Mouse (Mus musculus) gastrocnemius, postnatal 36 days (tissue): ENCODE data around the gene Knop1. TPM values are rescaled to one million over a fixed set of nuclear protein-coding genes. Genes with fewer than 3 reads are reported as not detected.

Source experiments
- DNase-seq, 2 experiments: peaks; one replicate each; pipeline ENCODE4 v3.0.0; 2022
- intact Hi-C: fragments of 180-260 bp; cut with DNase I; formaldehyde crosslinking; loops from one replicate; pipeline ENCODE4 v1.15.1; 2025
- long read RNA-seq, 2 experiments: library from polyadenylated mRNA; stranded (forward); transcript quantifications; one replicate each; pipeline ENCODE4 v2.0.0; 2021
- total RNA-seq, 2 experiments: library from RNA; stranded (reverse); gene quantifications; 2 replicates each; pipeline ENCODE4 v1.2.3; 2021

The Knop1 gene
- 10 to 100 TPM; 22.2 to 27.1 TPM for total RNA-seq
- long read RNA-seq, experiment 1, full-length matches to known transcripts: 25 of 35 reads
- long read RNA-seq, experiment 1, partial matches to known transcripts: 4 of 35 reads
- long read RNA-seq, experiment 1, other reads (novel, unspliced or antisense): 6 of 35 reads
- long read RNA-seq, experiment 2, full-length matches to known transcripts: 28 of 41 reads
- long read RNA-seq, experiment 2, partial matches to known transcripts: 5 of 41 reads
- long read RNA-seq, experiment 2, other reads (novel, unspliced or antisense): 8 of 41 reads

GRCm38 (mm10) chr7:118855877-118856304 lies at the start of gene Knop1:
Gene Knop1, minus strand, starts transcription at chr7:118856254.
- intact Hi-C loops: loop anchor here (5.0 kb wide), 1 partner anchor 136 kb away; no protein-coding TSS in a partner anchor
- no peak for DNase-seq

- intact Hi-C loops: no loop called here
- no peak for DNase-seq
Observed at GRCm38 (mm10) chr7:118904530-118904929, 48.5 kb upstream of the Knop1 start.

DNA sequence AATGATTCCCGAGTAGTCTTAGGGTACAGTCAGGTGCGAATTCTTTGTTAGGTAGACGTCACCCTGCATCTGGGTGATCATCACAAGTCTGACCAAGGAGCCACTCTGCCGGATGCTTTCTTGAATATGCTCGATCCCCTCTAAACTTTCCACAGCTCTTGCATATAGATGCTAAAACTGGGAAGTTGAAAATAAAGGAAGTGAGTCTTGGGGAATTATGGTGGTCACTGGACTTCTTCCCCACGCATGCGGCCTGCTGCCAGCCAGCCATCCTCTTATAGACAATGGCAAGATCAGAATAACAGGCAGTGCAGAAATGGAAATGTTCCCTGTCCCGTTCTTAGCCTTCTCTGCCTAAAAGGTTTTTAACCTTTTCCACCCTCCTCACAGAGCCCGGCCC lies 47.8 kb upstream of the Knop1 start:
- no peak for DNase-seq
- intact Hi-C loops: no loop called here

DNA sequence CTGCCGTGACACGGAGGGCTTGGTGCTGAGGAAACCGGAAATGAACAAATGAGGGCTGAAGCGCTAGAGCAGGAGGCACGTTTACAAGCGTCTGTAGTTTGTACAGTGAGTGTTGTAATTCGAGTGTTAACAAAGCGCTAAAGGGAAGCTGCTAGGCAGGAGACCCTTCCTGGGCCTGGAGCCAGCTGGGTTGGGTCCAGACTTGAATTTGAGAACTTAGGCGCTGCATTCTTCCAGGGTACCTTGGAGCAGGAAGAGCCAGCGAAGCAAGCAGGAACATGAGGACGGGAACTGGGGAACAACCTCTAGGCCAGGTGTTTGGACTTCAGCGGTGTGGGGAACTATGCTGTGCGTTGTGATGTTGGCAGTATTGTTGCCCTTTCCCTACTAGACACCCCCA lies 46.9 kb upstream of the Knop1 start:
- intact Hi-C loops: no loop called here

DNA sequence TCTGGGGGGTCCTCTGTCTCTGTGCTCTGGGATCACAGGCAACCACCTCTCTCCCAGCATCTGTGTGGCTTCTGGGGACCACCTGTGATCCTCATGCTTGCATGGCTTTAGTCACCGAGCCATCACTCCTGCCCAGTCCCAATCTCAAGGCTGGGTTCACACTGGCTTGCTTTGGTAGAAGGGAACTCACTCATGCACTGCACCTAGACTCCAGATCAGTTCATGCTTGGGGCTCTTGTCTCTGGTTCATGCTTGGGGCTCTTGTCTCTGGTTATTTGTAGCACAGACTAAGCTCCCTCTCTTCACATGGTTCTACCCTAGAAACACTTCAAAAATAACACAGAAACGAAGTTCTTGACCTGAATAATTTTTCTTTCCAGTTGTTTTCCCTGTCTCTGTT lies 44.0 kb upstream of the Knop1 start:
- DNase-seq: no peak
- intact Hi-C loops: no loop called here

More for the DNA sequence above, 46.9 kb upstream of the Knop1 start:
- peak in 1 of 2 experiments; percentile 20 for DNase-seq

GRCm38 (mm10) chr7:118898063-118898462 lies 42.0 kb upstream of the Knop1 start:
- intact Hi-C loops: no loop called here
- no peak for DNase-seq

GRCm38 (mm10) chr7:118895469-118896450 lies 39.7 kb upstream of the Knop1 start:
- intact Hi-C loops: no loop called here
- DNase-seq: no peak

DNA sequence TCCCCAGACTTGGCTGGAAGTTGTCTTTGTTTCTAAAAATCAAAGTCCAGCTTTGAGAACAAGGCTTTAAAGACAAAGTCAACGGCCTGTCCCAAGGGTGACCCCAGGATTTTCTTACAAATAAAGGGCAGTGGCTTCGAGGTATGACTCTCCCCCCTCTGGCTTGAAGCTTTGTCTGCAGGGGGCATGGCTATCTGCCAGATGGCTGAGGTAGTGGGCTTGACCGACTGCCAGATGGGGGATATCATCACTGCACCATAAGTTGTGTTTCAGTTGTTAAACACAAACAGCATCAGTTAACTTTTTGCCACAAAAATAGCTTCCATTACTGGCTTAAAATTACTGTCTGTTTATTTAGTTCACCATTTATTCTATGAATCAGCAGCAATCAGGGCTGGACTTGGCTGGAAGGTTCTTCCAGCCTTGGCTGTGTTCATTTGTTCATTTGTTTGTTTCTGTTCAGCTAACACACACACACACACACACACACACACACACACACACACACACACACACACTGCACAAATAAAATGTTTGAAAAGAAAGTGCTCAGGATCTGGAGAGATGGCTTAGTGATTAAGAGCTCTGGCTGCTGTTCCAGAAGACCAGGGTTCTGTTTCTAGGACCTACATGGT lies 33.1 kb upstream of the Knop1 start:
- intact Hi-C loops: no loop called here
- no peak for DNase-seq

- DNase-seq: no peak
- intact Hi-C loops: no loop called here
Observed at GRCm38 (mm10) chr7:118887303-118888055, 31.4 kb upstream of the Knop1 start.

DNA sequence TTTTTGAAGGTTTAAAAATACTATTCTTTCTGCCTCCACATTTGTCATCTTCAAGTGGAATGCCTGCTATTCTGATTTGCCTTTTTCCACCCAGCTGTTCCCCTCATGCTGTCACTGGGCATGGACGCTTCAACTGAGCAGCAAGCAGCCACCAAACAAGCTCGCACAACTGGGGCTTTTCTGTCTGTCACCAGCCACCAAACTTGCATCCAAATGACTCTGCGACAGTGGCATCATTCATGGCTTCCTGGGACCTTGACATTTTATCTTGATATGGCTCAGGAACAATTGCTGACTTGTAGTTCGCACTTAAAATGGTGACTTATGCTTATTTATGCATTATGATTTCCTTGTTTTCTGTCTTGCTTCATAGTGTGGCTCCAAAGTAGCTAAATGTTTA lies 28.9 kb upstream of the Knop1 start:
- DNase-seq: no peak
- intact Hi-C loops: no loop called here

DNA sequence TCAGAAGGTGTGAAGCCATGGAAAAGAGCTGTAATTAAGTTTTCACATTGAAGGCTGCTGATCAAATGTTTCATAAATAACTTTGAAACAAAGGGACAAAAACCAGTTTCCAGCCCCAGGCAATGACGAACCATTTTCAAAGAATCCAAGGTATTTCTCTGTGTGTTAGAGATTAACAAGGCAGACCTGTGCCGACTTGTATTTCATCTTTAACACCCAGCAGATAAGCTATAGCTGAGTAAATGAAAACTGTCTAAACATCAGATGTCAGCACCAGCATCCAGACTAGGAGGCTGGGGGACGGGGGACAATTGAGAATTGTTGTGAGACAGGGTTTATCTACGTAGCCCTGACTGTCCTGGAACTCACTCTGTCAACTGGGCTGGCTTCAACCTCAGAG lies 27.9 kb upstream of the Knop1 start:
- intact Hi-C loops: no loop called here
- no peak for DNase-seq

- intact Hi-C loops: no loop called here
- DNase-seq: no peak
Observed at GRCm38 (mm10) chr7:118879466-118880029, 23.5 kb upstream of the Knop1 start.

DNA sequence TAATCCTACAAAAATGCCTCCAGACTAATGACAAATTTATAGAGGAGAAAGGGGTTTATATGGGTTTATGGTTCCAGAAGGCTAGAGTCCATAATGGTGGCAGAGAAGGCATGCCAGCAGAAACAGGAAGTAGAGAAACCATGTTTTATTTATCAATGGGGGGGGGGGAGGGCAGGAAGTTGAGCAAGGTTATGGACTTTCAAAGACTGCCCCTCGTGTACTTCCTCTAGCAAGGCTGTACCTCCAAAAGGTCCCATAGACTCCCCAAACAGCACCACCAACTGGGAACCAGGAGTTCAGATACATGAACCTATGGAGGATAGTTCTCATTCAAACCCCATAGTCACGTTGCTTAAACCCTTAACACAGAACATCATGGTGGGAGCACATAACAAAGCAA lies 9.3 kb upstream of the Knop1 start:
- intact Hi-C loops: no loop called here
- no peak for DNase-seq

DNA sequence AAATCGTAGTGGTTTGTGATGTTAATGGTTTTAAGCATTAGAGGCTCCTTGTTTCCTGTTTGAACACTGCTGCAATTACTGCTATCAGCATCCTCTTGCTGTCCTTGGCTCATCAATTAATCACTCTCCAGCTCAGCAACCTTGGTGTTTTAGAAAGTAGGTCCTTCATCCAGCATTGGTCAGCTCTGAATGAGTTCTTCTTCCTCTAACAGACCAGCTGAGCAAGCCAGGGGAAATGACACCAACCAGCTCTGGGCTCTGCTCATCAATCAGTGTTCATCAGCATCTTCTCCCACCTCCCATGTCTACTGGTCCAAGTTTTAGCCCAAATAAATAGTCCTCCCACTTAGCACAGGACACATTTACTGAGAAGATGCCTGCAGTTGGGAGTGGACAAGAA lies 2.6 kb upstream of the Knop1 start:
- intact Hi-C loops: loop anchor here (5.0 kb wide), 1 partner anchor 134 kb away; no protein-coding TSS in a partner anchor
- DNase-seq: no peak

- DNase-seq: peak; percentile 86 to 87
- intact Hi-C loops: loop anchor here (5.0 kb wide), 1 partner anchor 137 kb away; no protein-coding TSS in a partner anchor
Observed at GRCm38 (mm10) chr7:118855171-118855876, 730 bp downstream of the Knop1 start, which contains the start of gene Iqck. Gene Iqck, plus strand, starts transcription at chr7:118855752.

GRCm38 (mm10) chr7:118854606-118855005 lies 1.4 kb downstream of the Knop1 start:
- DNase-seq: no peak
- intact Hi-C loops: loop anchor here (5.0 kb wide), 1 partner anchor 138 kb away; no protein-coding TSS in a partner anchor

DNA sequence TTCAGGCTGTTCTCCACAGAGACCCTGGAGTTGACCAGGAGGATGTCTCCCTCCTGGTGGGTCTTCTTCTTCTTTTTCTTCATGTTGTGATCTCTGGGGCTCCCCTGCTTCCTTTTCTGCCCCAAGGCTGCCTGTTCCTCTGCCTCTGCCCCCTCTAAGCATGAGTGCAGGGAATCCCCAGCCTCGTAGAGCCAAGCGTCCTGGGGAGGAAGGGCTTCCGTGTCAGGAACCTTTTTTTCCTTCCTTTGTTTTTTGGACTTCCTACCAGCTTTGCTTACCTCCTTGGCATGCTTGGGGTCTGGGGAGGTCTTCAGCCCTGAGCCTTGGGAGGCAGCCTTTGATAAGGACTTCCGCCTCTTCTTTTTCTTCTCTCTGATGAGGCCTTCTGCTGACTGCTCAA lies 3.4 kb downstream of the Knop1 start:
- DNase-seq: no peak
- intact Hi-C loops: no loop called here

DNA sequence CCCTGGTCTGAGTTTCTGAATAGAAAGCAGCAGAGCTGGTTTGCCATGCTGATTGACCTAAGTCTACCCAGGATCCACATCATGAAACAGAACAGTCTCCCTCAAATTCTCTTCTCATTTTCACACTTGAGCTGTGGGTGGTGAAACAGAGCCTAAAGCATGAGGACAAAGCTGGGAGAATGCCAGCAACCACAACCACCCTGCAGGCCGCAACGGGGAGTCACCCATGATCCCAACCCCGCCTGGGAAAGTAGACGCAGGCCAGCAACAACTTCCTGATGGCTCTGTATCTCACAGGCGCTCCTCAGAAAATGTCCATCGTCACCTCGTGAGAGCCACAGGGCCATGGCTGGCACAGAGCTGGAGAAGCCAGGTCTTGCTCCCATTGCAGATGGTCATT lies 4.5 kb downstream of the Knop1 start:
- no peak for DNase-seq
- intact Hi-C loops: no loop called here

- DNase-seq: no peak
- intact Hi-C loops: no loop called here
Observed at GRCm38 (mm10) chr7:118850676-118851290, 5.3 kb downstream of the Knop1 start.
